Mouse (Mus musculus) heart, postnatal 14 days (tissue): ENCODE data around the gene Sp3. TPM values are rescaled to one million over a fixed set of nuclear protein-coding genes. Genes with fewer than 3 reads are reported as not detected.
A peak's percentile ranks its signal among the peaks of the same experiment; 100 is the strongest.
"Not testable (repeated sequence)": the region's sequence is repeated elsewhere in the genome, so short reads cannot be mapped to it uniquely, and the experiment has no call there.

Source experiments
- DNase-seq, 2 experiments: peaks; one replicate each; pipeline ENCODE4 v3.0.0; 2021 to 2022
- intact Hi-C: fragments of 180-260 bp; cut with DNase I; formaldehyde crosslinking; loops from one replicate; pipeline ENCODE4 v1.15.1; 2025
- long read RNA-seq, 2 experiments: library from polyadenylated mRNA; stranded (forward); transcript quantifications; one replicate each; pipeline ENCODE4 v2.0.0; 2021
- total RNA-seq, 2 experiments: library from RNA; stranded (reverse); gene quantifications; 2 replicates each; pipeline ENCODE4 v1.2.3; 2021

Gene Sp3
- 10 to 100 TPM; 43.8 TPM for total RNA-seq
- long read RNA-seq, experiment 1, full-length matches to known transcripts: 32 of 42 reads
- long read RNA-seq, experiment 1, partial matches to known transcripts: 9 of 42 reads
- long read RNA-seq, experiment 1, other reads (novel, unspliced or antisense): 1 of 42 reads
- long read RNA-seq, experiment 2, full-length matches to known transcripts: 23 of 30 reads
- long read RNA-seq, experiment 2, partial matches to known transcripts: 3 of 30 reads
- long read RNA-seq, experiment 2, other reads (novel, unspliced or antisense): 4 of 30 reads

DNA sequence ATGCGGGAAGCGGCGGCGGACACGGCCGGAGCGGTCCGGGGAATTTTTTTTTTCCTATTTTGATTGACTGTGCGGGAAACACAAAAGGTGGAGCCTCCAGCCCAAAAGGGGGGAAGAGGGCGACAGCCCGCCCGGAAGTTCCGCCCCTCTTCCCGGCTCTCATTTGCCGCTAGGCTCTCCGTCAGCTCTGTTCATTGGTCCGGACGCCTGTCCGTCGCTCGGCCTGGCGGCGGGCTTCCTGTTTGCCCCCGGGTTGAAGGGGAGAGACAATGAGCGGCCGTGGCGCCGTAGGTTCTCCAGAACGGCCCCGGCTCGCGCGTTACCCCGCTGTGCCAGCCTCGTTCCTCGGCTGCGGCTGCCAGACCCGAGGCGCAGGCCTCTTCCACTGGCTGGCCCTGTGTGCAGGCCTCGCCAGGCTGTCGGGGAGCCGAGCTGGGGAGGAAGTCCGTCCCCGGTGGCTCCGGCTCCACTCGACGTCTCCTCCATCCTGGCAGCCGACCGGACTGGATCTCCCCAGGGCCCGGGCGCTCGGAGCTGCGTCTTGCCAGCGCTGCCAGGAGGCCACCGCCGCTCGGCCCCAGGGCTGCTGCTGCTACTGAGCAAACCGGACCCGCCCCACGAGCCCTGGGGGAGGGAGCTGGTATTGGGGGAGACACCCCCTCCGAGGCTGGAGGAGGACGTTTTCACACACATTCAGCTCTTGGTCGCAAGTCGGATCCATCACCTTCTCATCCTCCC, at the start of gene Sp3:
Gene Sp3, minus strand, starts transcription at position 110 of the 738 bp plus-strand sequence.
- intact Hi-C loops: loop anchor here (2.0 to 5.0 kb wide), 2 partner anchors 68 to 463 kb away; no protein-coding TSS in a partner anchor
- peak; percentile 98 for DNase-seq

GRCm38 (mm10) chr2:73029846-73030245, 49.6 kb upstream of the Sp3 start:
- intact Hi-C loops: no loop called here
- DNase-seq: no peak

GRCm38 (mm10) chr2:73028019-73028418, 47.8 kb upstream of the Sp3 start:
- intact Hi-C loops: no loop called here
- DNase-seq: no peak

DNA sequence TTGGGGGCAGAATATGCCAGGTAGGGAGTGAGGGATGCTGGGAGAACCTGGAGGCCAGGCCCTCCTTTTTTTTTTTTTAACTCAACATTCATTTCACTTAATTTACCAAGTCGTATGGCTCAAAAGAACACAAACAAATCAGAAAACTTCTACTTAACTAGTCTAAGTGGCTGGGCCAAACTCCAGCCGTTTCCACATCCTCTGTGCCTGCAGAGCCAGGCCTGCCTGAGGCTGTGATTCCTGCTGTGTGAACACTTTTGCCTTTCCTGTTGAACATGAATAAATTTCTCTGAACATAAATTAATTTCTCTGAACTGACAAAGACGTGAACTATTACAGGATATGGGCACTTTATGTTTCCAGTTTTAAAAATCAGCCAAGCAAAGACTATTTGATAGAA, 46.9 kb upstream of the Sp3 start:
- DNase-seq: no peak

GRCm38 (mm10) chr2:73023803-73024202, 43.6 kb upstream of the Sp3 start:
- intact Hi-C loops: no loop called here
- DNase-seq: peak in 1 of 2 experiments; percentile 10

More for the DNA sequence above, 46.9 kb upstream of the Sp3 start:
- intact Hi-C loops: no loop called here

- intact Hi-C loops: no loop called here
- DNase-seq: no peak
These were observed 40.8 kb upstream of the Sp3 start for GRCm38 (mm10) chr2:73021046-73021445.

GRCm38 (mm10) chr2:73019371-73020146, 39.3 kb upstream of the Sp3 start:
- intact Hi-C loops: no loop called here
- DNase-seq: peak; percentile 62 to 80

- DNase-seq, intact Hi-C loops: not testable (repeated sequence)
These were observed 33.8 kb upstream of the Sp3 start for GRCm38 (mm10) chr2:73014063-73014462.

GRCm38 (mm10) chr2:73012636-73013035, 32.4 kb upstream of the Sp3 start:
- DNase-seq: peak in 1 of 2 experiments; percentile 24
- intact Hi-C loops: no loop called here

DNA sequence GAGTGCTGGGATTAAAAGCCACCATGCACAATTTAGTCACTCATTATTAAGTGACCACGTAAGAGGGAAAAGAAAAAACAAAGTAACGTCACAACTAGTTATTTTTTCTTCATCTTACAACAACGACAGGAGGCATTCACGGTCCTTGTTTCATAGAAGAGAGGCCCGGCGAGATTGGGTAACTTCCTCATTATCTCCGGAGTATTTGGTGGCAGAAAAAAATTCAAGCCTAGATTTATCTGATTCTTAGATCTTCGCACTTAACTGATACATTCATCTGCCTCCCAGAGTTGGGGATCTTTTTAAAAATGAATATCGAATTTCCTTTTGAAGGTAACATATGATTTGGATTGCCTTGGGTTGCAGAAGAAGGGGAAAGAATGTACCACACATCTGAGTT, 27.2 kb upstream of the Sp3 start:
- DNase-seq: no peak
- intact Hi-C loops: no loop called here

- DNase-seq: no peak
- intact Hi-C loops: loop anchor here (2.0 kb wide), 1 partner anchor 39 kb away; no protein-coding TSS in a partner anchor
These were observed 25.6 kb upstream of the Sp3 start for GRCm38 (mm10) chr2:73005611-73006515.

- intact Hi-C loops: loop anchor here (2.0 kb wide), 1 partner anchor 41 kb away; no protein-coding TSS in a partner anchor
- peak; percentile 90 to 91 for DNase-seq
These were observed 23.8 kb upstream of the Sp3 start for GRCm38 (mm10) chr2:73003751-73004717.

GRCm38 (mm10) chr2:73003049-73003448, 22.8 kb upstream of the Sp3 start:
- intact Hi-C loops: no loop called here
- DNase-seq: peak; percentile 63 to 68

DNA sequence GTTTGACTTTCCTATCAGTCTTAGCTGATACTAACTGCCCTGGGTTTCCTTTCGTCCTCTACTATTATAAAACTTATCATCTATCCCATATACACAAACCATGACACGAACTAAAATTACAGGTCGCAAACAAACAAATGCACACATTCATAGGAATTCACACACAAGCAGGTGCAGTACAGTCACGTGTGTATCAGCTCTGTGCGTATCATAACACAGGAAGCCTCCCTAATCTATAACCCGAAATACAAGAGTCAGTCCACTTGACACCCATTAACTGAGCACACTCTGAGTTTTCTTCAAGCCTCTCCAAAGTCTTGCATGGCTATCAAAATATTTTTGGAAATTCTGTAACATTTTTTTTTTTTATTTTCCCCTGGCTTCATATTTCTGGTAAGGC, 22.2 kb upstream of the Sp3 start:
- intact Hi-C loops: no loop called here
- DNase-seq: no peak

- intact Hi-C loops: no loop called here
- no peak for DNase-seq
These were observed 21.7 kb upstream of the Sp3 start for GRCm38 (mm10) chr2:73001994-73002393.

GRCm38 (mm10) chr2:73000194-73000593, 19.9 kb upstream of the Sp3 start:
- intact Hi-C loops: no loop called here
- DNase-seq: no peak

GRCm38 (mm10) chr2:72997586-72997985, 17.3 kb upstream of the Sp3 start:
- no peak for DNase-seq
- intact Hi-C loops: loop anchor here (2.0 kb wide), 1 partner anchor 15 kb away; no protein-coding TSS in a partner anchor

GRCm38 (mm10) chr2:72996808-72997378, 16.6 kb upstream of the Sp3 start:
- DNase-seq: peak; percentile 62 to 78
- intact Hi-C loops: loop anchor here (2.0 kb wide), 1 partner anchor 14 kb away; no protein-coding TSS in a partner anchor
